Mouse (Mus musculus) CH12F3 (cell line): Measurements from ENCODE around the gene Rnf11.
"Not testable (repeated sequence)": the region's sequence is repeated elsewhere in the genome, so short reads cannot be mapped to it uniquely, and the experiment has no call there.

Experiments
- in situ Hi-C: fragments of 300-500 bp; cut with MboI; formaldehyde crosslinking; loops from 2 replicates; pipeline ENCODE4 v1.14.3; 2020; ENCODE audit warnings: low sequenced_read_pairs

Rnf11 gene

DNA sequence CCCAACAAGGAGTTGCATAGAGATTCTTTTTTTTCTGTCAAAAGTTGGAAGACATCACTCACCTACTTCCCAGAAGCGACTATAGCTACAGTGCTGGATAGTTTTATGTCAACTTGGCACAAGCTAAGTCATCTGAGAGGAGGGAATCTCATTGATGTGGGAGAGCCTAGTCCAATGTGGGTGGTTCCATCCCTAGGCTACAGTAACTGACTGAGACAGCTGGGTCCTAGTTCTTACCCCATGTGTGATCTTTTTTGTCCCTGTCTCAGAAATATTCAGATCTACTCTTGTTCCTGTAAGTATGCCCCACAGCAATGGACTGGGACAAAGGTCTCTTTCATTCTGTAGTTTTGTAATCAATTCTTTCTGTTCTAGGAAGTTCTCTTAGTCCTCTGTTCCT is 66.5 kb downstream of the Rnf11 start:
- in situ Hi-C loops = no loop called here

GRCm38 (mm10) chr4:109412233-109412632 is 72.3 kb downstream of the Rnf11 start:
- in situ Hi-C loops = no loop called here

DNA sequence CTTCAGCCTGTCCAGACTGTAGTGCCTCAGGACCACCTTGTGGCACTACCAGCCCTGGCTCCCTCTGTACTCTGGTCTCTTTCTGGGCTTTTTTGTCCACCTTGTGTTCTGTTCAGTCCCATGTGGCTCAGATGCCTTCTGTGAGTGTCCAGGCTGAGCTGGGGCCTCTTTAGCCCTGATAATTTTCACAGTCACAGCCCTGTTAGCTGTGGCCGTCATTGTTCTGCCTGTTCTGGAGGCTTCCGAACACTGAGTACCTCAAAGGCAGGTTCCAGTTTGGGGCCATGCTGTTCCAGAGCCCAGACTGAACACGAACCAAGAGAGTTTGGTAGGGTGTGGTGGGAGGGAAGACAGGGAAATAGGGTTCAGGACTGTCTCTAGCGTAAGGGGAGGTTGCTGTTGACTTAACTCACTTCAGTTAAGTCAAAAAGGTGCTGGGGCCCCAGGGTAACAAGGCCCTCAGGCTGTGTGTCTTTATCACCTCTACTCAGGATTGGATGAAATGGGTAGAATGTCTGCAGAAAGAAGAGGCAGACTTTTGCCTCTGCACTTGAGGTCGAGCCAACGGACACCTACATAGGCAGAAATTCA is 73.1 kb downstream of the Rnf11 start:
- in situ Hi-C loops = no loop called here

GRCm38 (mm10) chr4:109410681-109411376 is 73.7 kb downstream of the Rnf11 start:
- in situ Hi-C loops = no loop called here

GRCm38 (mm10) chr4:109407701-109408485 is 76.6 kb downstream of the Rnf11 start:
- in situ Hi-C loops = no loop called here

DNA sequence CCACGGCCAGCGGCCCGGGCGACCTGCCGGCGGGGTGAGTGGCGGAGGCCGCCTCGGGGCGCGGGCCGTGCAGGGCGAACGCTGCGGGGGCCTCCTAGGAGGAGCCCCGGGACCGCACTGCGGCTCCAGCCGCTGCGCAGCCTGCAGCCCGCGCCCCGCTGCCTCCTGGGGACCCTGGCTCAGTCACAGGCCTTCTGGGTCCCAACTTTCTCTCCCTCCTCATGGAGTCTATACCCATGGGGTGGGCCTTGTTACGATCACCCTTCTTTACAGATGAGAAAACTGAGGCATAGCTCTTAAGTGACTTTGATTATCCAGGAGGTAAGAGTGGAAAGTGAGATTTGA is 77.4 kb downstream of the Rnf11 start:
- in situ Hi-C loops = no loop called here

DNA sequence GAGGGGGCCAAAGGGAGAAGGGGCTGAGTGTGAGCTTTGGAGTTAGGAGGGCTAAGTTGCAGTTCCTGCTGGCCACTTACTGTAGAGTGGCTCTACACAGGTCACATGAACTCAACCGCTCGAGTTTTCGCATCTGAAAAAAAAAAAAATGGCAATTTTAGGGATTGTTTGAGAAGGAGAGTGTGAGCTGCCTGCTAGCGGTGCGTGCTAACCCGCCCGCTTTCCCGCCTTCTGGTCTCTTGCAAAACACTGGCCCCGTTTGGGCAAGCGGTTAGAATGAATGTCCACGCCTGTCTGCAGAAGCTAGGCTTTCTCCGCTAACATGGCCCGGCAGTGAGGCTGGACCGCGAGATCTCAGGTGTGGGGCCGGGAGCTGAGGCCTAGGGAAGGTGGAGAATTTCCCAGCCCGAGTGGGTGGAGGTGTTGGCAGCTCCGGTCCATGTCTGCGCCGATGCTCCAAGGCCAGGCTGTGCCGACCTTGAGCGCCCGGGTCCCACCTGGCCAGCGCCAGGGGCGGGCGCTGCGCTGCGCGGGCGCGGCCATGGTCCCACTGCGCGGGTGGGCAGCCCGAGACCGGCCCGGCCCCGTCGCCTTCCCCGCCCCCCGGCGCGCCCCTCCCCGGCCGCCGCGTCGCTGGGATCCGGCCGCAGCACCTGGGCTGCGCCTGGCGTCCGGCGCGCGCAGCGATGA is 77.9 kb downstream of the Rnf11 start, which contains the start of gene Ttc39a:
Ttc39a (plus strand) TSS at position 138 of the 690 bp plus-strand sequence.
- in situ Hi-C loops = no loop called here

- in situ Hi-C loops = no loop called here
Observed at GRCm38 (mm10) chr4:109406054-109406485, 78.5 kb downstream of the Rnf11 start.

DNA sequence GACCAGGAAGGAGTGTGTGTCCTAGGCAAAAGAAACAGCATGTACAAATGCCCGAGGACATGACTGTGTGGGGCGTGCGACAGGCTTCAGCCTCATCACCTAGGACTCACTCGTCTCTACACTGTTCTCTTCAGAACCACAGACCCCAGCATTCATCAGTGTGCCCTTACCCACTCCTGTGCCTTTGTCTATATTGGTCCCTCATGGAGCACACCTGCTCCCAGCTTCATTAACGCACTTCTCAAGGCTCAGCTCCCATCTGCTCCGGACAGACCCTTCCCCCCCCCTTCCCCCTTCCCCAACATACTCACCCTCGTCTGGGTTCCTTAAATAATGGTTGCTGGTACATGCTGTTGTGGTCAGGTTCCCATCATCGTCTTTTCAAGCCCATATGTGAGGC is 79.1 kb downstream of the Rnf11 start:
- in situ Hi-C loops = no loop called here

GRCm38 (mm10) chr4:109404908-109405307 is 79.6 kb downstream of the Rnf11 start:
- in situ Hi-C loops = not testable (repeated sequence)

DNA sequence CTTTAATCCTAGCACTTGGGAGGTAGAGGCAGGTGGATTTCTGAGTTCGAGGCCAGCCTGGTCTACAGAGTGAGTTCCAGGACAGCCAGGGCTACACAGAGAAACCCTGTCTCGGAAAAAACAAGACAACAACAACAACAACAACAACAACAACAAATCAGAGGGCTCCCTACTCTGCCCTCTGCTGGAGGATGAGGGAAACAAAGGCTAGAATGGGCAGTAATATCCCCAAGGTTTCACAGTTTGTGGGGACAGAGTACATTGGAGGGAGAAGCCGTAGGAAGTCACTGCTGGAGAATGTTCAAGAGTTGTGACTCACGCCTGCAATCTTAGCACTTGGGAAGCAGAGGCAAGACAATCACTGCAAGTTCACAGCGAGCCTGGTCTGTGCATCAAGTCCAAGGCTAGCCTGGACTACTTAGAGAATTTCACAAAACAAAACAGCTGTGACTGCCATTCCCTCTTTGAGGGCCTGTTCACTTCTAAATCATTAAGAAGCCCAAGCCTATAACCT is 83.3 kb downstream of the Rnf11 start:
- in situ Hi-C loops = no loop called here
